Mouse (Mus musculus) R1 (cell line): Measurements from ENCODE around the gene Gm17349.
A peak's percentile ranks its signal among the peaks of the same experiment; 100 is the strongest.
"Not testable (repeated sequence)": the region's sequence is repeated elsewhere in the genome, so short reads cannot be mapped to it uniquely, and the experiment has no call there.

Source experiments
- DNase-seq: peaks from one replicate; pipeline ENCODE4 v3.0.0-alpha.2; 2018; ENCODE audit warnings: low read depth, low spot score

Gm17349 gene

DNA sequence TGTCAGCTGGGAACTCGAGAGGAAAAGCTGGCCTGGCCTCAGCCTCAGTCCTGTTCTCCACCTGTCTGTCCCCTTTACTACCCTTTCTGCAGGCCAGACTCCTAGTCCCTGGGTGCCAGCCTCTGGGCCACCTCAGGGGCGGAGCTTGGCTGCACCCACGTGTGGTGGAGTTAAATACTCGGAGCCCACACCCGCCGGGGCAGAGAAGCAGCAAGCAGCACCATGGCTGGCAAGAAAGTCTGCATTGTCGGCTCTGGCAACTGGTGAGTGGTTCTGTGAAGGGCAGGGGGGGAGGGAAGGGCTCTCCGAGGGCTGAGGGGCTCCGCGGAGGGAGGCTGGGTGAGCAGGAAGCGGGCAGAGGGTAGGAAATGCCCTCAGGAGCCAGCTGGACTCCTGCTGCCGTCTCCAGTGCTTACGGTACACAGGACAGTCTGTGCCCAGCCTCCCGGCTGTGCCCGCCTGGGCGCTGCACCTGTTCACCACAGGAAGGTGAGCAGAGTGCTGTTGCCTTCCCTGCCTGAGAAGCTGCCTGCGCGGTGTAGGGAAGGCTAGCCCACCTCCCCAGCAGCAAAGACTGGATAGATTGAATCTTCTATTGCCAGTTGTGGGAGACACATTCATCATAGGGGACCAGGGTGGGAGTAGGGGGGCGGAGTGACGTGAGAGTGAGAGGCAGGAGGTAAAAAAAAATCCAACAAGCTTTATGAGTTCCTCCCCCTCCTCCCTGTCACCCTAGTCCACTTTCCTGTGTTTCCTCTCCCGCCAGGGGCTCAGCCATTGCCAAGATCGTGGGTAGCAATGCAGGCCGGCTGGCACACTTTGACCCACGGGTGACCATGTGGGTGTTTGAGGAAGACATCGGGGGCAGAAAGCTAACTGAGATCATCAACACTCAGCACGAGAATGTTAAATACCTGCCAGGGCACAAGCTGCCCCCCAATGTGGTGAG is 12.4 kb upstream of the Gm17349 start, which contains the start of gene Gpd1:
TSS of gene Gpd1 (plus strand) at position 130 of the 949 bp plus-strand sequence.
- DNase-seq, result no peak

GRCm38 (mm10) chr15:99716814-99717213 is 11.5 kb upstream of the Gm17349 start:
- DNase-seq, result no peak

DNA sequence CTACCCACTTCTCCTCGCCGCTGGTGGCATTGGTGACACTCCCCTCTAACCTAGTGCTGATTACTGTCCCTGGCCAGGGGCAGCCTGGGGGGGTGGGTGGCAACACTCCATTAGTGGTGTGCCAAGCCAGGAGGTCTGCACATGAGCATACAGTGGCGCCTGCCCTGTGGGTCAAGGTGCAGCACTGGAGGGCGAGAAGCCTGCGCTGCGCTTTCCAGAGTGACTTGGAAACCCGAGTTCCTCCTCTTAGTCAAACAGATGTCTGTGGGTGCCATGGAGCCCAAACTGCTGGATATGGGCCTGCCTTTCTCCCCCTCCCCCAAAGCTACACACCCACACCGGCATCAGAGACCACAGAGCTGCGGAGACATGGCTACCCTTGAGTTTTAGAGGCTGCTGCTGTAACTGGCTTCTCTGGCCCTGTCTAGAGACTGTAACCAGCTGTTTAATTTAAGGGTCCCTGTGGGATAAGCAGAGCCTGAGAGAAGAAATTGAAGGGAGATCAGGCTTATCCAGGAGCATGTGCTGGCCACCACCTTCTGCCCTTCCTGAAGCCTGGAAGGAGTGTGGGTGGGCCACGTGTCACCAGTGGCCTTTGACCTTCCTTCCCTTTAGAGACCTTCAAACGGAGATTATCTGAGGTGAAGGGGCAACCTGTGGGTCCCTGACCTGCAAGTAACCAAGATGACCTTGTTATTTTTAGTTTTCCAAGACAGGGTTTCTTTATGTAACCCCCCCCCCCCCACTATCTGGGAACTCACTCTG is 10.9 kb upstream of the Gm17349 start:
- no peak for DNase-seq

GRCm38 (mm10) chr15:99715361-99715865 is 10.1 kb upstream of the Gm17349 start:
- no peak for DNase-seq

DNA sequence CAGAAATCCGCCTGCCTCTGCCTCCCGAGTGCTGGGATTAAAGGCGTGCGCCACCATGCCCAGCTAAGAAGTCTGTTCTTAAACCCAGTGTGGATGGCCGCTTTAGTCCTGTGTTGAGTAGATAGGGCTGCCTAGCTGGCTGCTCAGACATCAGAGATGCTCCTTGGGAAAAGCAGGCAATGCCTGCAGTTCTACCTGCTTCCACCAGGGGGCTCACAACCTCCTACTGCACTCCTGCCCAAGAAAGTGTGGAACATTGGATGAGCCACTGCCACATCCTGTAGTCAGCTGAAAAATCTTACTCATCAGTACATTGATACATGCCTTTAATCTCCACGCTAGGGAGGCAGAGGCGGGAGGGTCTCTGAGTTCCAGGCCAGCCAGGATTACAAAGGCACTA is 9.6 kb upstream of the Gm17349 start:
- peak; percentile 85 for DNase-seq

GRCm38 (mm10) chr15:99714206-99714605 is 8.9 kb upstream of the Gm17349 start:
- DNase-seq, result no peak

DNA sequence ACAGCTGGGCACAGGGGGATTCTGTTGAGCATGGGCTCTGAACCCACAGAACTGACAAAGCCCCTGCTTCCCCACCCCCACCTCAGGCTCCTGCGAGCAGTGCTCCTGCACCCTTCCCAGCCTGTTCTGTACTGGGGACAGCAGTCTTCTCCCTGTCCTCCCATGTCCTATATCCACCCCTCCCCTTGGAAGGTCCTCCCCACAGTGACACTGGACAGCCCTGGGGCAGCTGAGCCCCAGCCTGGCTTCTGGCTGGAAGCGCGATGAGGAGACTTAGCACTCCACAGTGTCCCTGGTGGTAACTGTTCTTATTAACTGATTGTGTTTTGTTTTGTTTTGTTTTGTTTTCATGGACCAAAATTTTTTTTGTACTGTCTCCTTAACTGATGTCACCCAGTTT is 8.3 kb upstream of the Gm17349 start:
- no peak for DNase-seq

DNA sequence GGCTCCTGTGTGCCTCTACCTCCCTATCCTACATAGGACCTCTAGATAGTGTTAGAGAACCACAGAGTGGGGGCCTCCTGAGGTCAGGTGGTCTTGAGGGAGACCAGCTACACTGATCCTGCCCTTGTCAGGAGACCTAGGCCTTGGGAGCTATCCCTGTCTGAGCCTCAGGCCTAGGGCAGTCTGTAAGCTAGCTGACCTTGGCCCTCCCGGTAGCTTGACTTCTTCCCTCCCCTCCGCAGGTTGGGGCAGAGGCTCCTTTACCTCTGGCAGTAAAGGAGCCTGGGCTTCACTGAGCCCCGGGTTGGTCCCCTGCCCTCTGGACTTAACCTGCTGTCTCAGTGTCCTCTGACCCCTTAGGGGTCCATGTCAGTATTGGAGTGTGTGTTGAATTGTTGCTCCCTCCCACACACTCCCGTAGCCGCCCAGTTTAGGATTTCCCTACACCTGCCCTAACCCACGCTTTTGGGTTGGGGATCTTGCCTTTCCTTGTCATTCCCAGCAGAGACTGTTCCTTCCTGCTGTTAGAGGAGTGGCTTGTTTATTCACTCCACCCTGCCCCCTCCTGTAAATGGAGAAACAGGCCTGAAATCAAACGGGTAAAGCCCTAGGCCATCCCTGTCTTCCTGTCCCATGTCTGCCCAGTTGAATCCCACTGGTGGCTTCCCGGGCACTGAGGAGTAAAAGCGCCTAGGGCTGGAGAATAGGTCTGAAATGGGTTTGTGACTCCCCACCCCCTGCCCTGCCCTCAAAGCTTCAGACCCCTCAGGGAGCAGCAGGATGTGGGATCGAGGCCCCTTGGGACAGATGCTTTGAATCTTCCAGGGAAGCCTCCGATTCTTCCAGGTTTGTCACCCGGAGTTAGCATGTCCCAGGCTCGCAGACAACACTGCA is 7.6 kb upstream of the Gm17349 start:
- DNase-seq, result peak; percentile 86

DNA sequence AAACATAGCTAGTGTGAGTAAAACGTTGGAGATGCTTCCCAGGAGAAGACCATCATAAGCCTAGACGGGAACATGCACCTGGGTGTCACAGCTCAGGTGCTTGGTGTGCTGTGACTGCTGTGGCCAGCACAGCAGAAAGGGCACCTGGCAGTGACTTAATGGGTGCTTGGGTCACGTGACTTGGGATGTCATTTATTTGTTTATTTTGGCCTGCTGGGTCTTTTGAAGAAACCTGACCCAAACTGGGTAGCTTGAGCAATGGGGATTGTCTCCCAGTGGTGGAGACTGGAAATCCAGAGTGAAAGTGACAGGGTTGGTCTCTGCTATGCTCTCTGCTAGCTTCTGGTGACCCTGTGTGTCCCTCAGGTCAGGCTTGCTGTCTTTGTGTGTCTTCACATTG is 6.2 kb upstream of the Gm17349 start:
- no peak for DNase-seq

- no peak for DNase-seq
Observed at GRCm38 (mm10) chr15:99710221-99711190, 5.2 kb upstream of the Gm17349 start.

- DNase-seq, result no peak
Observed at GRCm38 (mm10) chr15:99708176-99708575, 2.9 kb upstream of the Gm17349 start.

GRCm38 (mm10) chr15:99704881-99705280 is 409 bp downstream of the Gm17349 start:
- DNase-seq, result peak; percentile 93

DNA sequence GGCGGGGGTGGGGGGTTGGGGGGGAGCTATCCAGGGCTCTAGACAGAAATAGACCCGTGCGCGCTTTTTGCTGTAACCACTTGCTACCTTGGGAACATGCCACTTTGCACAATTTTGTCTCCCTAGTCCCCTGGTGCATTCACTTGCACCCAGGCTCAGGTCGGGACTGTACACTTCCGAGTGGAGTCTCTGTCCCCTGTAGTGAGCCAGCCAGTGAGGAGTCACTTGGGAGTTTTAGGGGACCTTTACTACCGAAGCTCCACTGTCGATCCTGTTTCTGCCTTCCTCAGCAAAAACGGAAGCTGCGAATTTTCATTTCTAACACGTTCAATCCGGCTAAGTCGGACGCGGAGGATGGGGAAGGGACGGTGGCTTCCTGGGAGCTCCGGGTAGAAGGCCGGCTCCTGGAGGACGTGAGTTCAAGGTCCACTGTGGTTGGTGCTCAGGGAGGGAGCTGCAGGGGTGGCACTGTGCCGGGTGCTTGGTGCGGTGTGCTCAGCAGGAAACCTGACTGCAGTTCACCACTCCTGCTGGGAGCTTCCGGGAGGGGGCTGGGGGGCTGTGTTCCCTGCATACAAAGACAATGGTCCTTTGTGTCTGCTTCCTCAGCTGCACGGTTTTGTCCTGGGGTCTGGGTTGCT is 1.1 kb downstream of the Gm17349 start:
- peak; percentile 84 for DNase-seq

DNA sequence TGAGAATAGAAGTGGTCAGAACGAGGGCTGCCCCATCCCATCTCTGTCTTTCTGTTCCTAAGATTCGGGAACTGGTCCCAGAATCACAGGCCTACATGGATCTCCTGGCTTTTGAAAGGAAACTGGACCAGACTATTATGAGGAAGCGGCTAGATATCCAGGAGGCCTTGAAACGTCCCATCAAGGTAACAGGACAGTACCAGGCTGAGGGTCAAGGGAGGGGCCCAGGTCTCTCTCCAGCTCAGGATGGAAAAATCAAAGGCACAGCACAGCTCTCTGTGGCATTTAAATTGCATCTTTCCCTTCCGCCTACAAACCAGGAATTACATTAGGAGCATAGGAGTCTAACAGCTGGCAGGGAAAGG is 1.6 kb downstream of the Gm17349 start:
- DNase-seq, result no peak

GRCm38 (mm10) chr15:99703104-99703503 is 2.2 kb downstream of the Gm17349 start:
- peak; percentile 26 for DNase-seq

- DNase-seq, result peak; percentile 96
Observed at GRCm38 (mm10) chr15:99701999-99702900, 3.0 kb downstream of the Gm17349 start, which contains the start of gene Smarcd1. TSS of gene Smarcd1 (plus strand) at chr15:99702129.

GRCm38 (mm10) chr15:99701640-99701998 is 3.7 kb downstream of the Gm17349 start:
- not testable (repeated sequence) for DNase-seq

DNA sequence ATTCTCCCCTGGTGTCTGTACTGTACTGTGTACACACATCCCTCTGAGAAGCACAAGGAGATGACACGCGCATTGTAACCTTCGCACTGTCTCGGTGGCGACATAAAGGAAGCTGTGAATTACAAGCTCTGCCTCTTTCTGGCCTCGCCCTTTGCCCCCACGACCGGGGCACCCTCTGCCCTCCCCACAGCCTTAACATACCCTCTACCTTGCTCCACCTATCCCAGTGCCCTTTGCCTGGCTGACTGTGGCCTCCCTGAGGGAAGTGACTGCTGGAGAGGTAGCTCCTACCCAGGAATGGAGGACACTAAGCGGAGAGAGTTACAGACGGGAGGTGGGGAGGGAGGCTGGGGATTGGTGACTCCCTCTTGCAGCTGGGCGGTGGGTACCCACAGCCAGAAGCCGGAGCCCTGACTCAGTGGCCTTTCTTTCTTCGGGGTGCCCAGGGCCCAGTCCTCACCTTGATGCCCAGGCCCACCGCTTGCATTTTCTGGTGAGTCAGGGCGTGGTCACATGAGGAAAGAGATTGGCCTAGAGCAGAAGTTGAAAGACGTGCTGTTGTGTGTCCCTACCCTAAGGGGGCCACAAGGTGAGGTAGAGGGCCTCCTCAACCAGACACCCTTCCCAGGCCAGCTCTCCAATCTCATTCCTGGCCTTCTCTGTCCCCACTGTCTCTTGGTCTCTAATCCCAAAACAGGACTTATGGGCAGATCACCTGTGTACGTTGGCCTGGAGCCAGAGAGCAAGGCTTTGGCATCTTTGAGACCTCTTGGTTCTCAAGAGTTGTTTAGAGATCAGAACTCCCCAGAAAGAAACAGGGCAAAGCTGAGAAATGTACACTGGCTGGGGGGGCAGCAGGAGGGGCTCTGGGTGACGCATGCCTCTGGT is 4.8 kb downstream of the Gm17349 start:
- no peak for DNase-seq
